Mouse (Mus musculus): ENCODE measurements around the gene Olfr314. TPM values are rescaled to one million over a fixed set of nuclear protein-coding genes. Genes with fewer than 3 reads are reported as not detected.
A peak's percentile ranks its signal among the peaks of the same experiment; 100 is the strongest.

Gene Olfr314
- polyA plus RNA-seq, 1 experiment from 2014 or later: not detected

- WGBS: 25% methylated on average over 3 of the region's 3 CpGs
- Histone ChIP-seq H3K36me3 (ENCODE audit: control insufficient read depth, insufficient read depth, low read length) (no peaks in the 10 kb centered on the region), H3K9ac (ENCODE audit: low read depth, low read length) (no peak overlapping the region), H3K27ac (ENCODE audit: low read depth, low read length) (no peak overlapping the region), H3K9me3 (ENCODE audit: control insufficient read depth, low read length) (no peaks in the 10 kb centered on the region), H3K27me3 (replicated peaks; ENCODE audit: control insufficient read depth, insufficient read depth, low read length) (no peaks in the 10 kb centered on the region), H3K4me1 (ENCODE audit: control insufficient read depth, insufficient read depth, low read depth, low read length) (no peaks in the 10 kb centered on the region), H3K4me3 (ENCODE audit: low read length) (no peak overlapping the region), H3K4me2 (ENCODE audit: low read length) (no peak overlapping the region)
- no peak for ATAC-seq
These were observed 6.8 kb downstream of the Olfr314 start for GRCm38 (mm10) chr11:58789532-58789931.

DNA sequence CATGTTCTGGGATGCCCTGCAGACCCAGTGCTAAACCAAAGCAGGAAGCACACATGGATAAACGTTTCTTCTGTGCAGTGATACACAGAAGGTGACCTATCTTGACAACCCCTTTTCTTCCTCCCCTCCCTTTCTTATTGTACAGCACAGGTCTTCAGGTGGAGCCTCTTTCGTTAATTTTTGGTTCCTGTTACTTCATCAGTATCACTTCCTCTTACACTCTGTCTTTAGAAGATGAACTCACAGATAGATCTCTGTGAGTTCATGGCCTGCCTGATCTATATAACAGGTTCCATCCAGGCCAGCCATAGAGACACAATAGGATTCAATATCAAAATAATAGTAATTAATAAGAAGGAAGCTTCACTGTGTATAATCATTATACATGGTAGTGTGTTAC, 7.3 kb downstream of the Olfr314 start:
- ATAC-seq: no peak

GRCm38 (mm10) chr11:58790646-58791045, 7.9 kb downstream of the Olfr314 start:
- H3K9ac ChIP-seq (ENCODE audit: low read depth, low read length): no peak overlapping the region
- WGBS: 85% methylated on average over 6 of the region's 6 CpGs
- no peak overlapping the region for H3K4me2 ChIP-seq (ENCODE audit: low read length)
- H3K4me1 ChIP-seq (ENCODE audit: control insufficient read depth, insufficient read depth, low read depth, low read length): no peaks in the 10 kb centered on the region
- no peaks in the 10 kb centered on the region for H3K9me3 ChIP-seq (ENCODE audit: control insufficient read depth, low read length)
- H3K4me3 ChIP-seq (ENCODE audit: low read length): no peak overlapping the region
- H3K27me3 ChIP-seq (replicated peaks; ENCODE audit: control insufficient read depth, insufficient read depth, low read length): no peaks in the 10 kb centered on the region
- no peaks in the 10 kb centered on the region for H3K36me3 ChIP-seq (ENCODE audit: control insufficient read depth, insufficient read depth, low read length)
- no peak for ATAC-seq
- H3K27ac ChIP-seq (ENCODE audit: low read depth, low read length): no peak overlapping the region

More for the DNA sequence above, 7.3 kb downstream of the Olfr314 start:
- Histone ChIP-seq H3K27ac (ENCODE audit: low read depth, low read length) (no peak overlapping the region), H3K27me3 (replicated peaks; ENCODE audit: control insufficient read depth, insufficient read depth, low read length) (no peaks in the 10 kb centered on the region), H3K9ac (ENCODE audit: low read depth, low read length) (no peak overlapping the region), H3K4me1 (ENCODE audit: control insufficient read depth, insufficient read depth, low read depth, low read length) (no peaks in the 10 kb centered on the region), H3K36me3 (ENCODE audit: control insufficient read depth, insufficient read depth, low read length) (no peaks in the 10 kb centered on the region), H3K4me2 (ENCODE audit: low read length) (no peak overlapping the region), H3K4me3 (ENCODE audit: low read length) (no peak overlapping the region), H3K9me3 (ENCODE audit: control insufficient read depth, low read length) (no peaks in the 10 kb centered on the region)
- WGBS: 51% methylated on average over 2 of the region's 2 CpGs

GRCm38 (mm10) chr11:58795856-58796255, 13.1 kb downstream of the Olfr314 start:
- Histone ChIP-seq H3K4me2 (ENCODE audit: low read length) (no peak overlapping the region), H3K27me3 (replicated peaks; ENCODE audit: control insufficient read depth, insufficient read depth, low read length) (no peaks in the 10 kb centered on the region), H3K27ac (ENCODE audit: low read depth, low read length) (no peak overlapping the region), H3K4me3 (ENCODE audit: low read length) (no peak overlapping the region), H3K9ac (ENCODE audit: low read depth, low read length) (no peak overlapping the region), H3K36me3 (ENCODE audit: control insufficient read depth, insufficient read depth, low read length) (no peaks in the 10 kb centered on the region), H3K9me3 (ENCODE audit: control insufficient read depth, low read length) (no peaks in the 10 kb centered on the region), H3K4me1 (ENCODE audit: control insufficient read depth, insufficient read depth, low read depth, low read length) (no peaks in the 10 kb centered on the region)
- no peak for ATAC-seq
- WGBS: 89% methylated on average over 2 of the region's 2 CpGs

GRCm38 (mm10) chr11:58796850-58797249, 14.1 kb downstream of the Olfr314 start:
- 73% methylated on average over 7 of the region's 7 CpGs for WGBS
- no peak overlapping the region for H3K9ac ChIP-seq (ENCODE audit: low read depth, low read length)

GRCm38 (mm10) chr11:58799747-58800146, 17.0 kb downstream of the Olfr314 start:
- no peak overlapping the region for H3K4me3 ChIP-seq (ENCODE audit: low read length)
- ATAC-seq: no peak
- no peak overlapping the region for H3K9ac ChIP-seq (ENCODE audit: low read depth, low read length)
- no peak overlapping the region for H3K27ac ChIP-seq (ENCODE audit: low read depth, low read length)
- H3K4me2 ChIP-seq (ENCODE audit: low read length): no peak overlapping the region
- H3K9me3 ChIP-seq (ENCODE audit: control insufficient read depth, low read length): no peaks in the 10 kb centered on the region
- no peaks in the 10 kb centered on the region for H3K27me3 ChIP-seq (replicated peaks; ENCODE audit: control insufficient read depth, insufficient read depth, low read length)
- 85% methylated on average over 5 of the region's 5 CpGs for WGBS
- peaks cover 7% of the 10 kb centered on the region for H3K4me1 ChIP-seq (ENCODE audit: control insufficient read depth, insufficient read depth, low read depth, low read length)
- no peaks in the 10 kb centered on the region for H3K36me3 ChIP-seq (ENCODE audit: control insufficient read depth, insufficient read depth, low read length)

More at GRCm38 (mm10) chr11:58796850-58797249, 14.1 kb downstream of the Olfr314 start:
- no peak for ATAC-seq
- Histone ChIP-seq H3K27ac (ENCODE audit: low read depth, low read length) (no peak overlapping the region), H3K4me3 (ENCODE audit: low read length) (no peak overlapping the region), H3K4me2 (ENCODE audit: low read length) (no peak overlapping the region), H3K36me3 (ENCODE audit: control insufficient read depth, insufficient read depth, low read length) (no peaks in the 10 kb centered on the region), H3K4me1 (ENCODE audit: control insufficient read depth, insufficient read depth, low read depth, low read length) (peaks cover 4% of the 10 kb centered on the region), H3K9me3 (ENCODE audit: control insufficient read depth, low read length) (no peaks in the 10 kb centered on the region), H3K27me3 (replicated peaks; ENCODE audit: control insufficient read depth, insufficient read depth, low read length) (no peaks in the 10 kb centered on the region)

DNA sequence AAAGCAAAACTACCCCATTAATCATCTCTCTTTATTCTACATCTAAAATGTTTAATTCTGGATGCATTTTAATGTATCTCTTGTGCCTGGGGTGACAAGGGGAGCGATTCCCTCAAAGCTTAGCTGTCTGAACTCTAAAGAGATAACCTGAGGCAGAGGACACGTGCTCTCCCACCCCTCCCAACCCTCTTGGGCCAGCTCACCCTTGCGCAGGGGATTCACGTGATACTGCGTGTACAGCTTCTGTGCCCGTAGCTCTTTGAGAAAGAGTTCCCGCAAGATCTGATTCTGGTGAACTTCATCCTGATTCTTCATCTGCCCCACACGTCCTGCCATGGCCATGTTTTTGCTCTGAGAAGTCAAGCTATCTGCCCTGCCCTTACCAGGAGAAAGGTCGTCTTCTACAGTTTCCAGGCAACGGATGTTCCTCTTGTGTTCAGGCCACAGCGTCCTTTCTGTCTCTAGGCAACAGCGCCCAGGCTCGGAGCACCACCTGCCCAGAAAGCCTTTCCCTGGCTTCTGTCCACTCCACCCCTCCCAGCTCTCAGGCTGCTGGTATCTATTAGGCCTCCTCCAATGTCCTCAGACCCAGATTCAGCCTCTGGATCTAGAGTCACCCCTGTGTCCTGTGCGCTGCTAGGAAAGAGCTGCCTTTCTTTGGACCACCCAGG, 18.9 kb downstream of the Olfr314 start, which contains the start of gene Fam183b:
Fam183b (minus strand) TSS at position 403 of the 671 bp plus-strand sequence.
- peak within 1 kb of the TSS; percentile 7; the same call in 1 of the 2 replicates for H3K4me3 ChIP-seq (ENCODE audit: low read length)
- H3K27me3 ChIP-seq (replicated peaks; ENCODE audit: control insufficient read depth, insufficient read depth, low read length): no peaks in the 10 kb centered on the region
- H3K36me3 ChIP-seq (ENCODE audit: control insufficient read depth, insufficient read depth, low read length): no peaks in the 10 kb centered on the region
- no peaks in the 10 kb centered on the region for H3K9me3 ChIP-seq (ENCODE audit: control insufficient read depth, low read length)
- 27% methylated on average over 14 of the region's 14 CpGs for WGBS
- peak within 1 kb of the TSS; percentile 45 for H3K4me2 ChIP-seq (ENCODE audit: low read length)
- peak; percentile 90 for ATAC-seq
- peaks cover 7% of the 10 kb centered on the region for H3K4me1 ChIP-seq (ENCODE audit: control insufficient read depth, insufficient read depth, low read depth, low read length)
- no peak within 1 kb of the TSS for H3K27ac ChIP-seq (ENCODE audit: low read depth, low read length)
- H3K9ac ChIP-seq (ENCODE audit: low read depth, low read length): 0 out of 2 replicates have a peak within 1 kb of the TSS, but pooled peaks have one; percentile 9

GRCm38 (mm10) chr11:58803871-58804270, 21.1 kb downstream of the Olfr314 start:
- no peak for ATAC-seq
- Histone ChIP-seq H3K4me2 (ENCODE audit: low read length) (no peak overlapping the region), H3K9ac (ENCODE audit: low read depth, low read length) (no peak overlapping the region), H3K36me3 (ENCODE audit: control insufficient read depth, insufficient read depth, low read length) (no peaks in the 10 kb centered on the region), H3K27ac (ENCODE audit: low read depth, low read length) (no peak overlapping the region), H3K9me3 (ENCODE audit: control insufficient read depth, low read length) (no peaks in the 10 kb centered on the region), H3K27me3 (replicated peaks; ENCODE audit: control insufficient read depth, insufficient read depth, low read length) (no peaks in the 10 kb centered on the region), H3K4me1 (ENCODE audit: control insufficient read depth, insufficient read depth, low read depth, low read length) (peaks cover 7% of the 10 kb centered on the region), H3K4me3 (ENCODE audit: low read length) (no peak overlapping the region)
- WGBS: 74% methylated on average over 4 of the region's 4 CpGs

- Histone ChIP-seq H3K27me3 (replicated peaks; ENCODE audit: control insufficient read depth, insufficient read depth, low read length) (no peaks in the 10 kb centered on the region), H3K4me2 (ENCODE audit: low read length) (no peak overlapping the region), H3K4me1 (ENCODE audit: control insufficient read depth, insufficient read depth, low read depth, low read length) (peaks cover 7% of the 10 kb centered on the region), H3K9me3 (ENCODE audit: control insufficient read depth, low read length) (no peaks in the 10 kb centered on the region), H3K4me3 (ENCODE audit: low read length) (no peak overlapping the region), H3K9ac (ENCODE audit: low read depth, low read length) (no peak overlapping the region), H3K36me3 (ENCODE audit: control insufficient read depth, insufficient read depth, low read length) (no peaks in the 10 kb centered on the region), H3K27ac (ENCODE audit: low read depth, low read length) (no peak overlapping the region)
- WGBS: 93% methylated on average over 2 of the region's 2 CpGs
- ATAC-seq: no peak
These were observed 21.6 kb downstream of the Olfr314 start for GRCm38 (mm10) chr11:58804393-58804792.

Data from hindbrain, embryonic 16.5 days (tissue).